Mouse (Mus musculus): ENCODE results near the gene Olfr172.

Olfr172 gene

DNA sequence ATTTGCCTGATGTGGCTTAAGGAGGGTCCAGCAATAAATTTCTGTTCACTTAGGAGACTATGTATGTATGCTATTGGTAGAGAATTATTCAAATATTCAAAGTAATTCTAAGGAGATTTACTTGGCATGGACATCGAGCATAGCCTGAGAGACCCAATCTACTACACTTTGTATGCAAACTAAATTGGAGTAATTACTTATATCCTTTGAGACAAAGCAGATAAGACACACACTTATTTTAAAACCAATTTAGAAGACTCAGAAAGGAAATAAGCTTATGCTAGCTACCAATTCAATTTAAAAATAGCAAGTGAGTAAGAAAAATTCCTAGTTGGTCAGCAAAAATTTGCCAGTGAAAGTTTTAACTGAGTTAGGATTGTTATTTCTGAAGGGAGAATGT lies at the start of gene Olfr172:
Gene Olfr172 (minus strand): TSS at position 101 of the 400 bp plus-strand sequence.
- no peak for DNase-seq (ENCODE audit: low read depth, low spot score)

DNA sequence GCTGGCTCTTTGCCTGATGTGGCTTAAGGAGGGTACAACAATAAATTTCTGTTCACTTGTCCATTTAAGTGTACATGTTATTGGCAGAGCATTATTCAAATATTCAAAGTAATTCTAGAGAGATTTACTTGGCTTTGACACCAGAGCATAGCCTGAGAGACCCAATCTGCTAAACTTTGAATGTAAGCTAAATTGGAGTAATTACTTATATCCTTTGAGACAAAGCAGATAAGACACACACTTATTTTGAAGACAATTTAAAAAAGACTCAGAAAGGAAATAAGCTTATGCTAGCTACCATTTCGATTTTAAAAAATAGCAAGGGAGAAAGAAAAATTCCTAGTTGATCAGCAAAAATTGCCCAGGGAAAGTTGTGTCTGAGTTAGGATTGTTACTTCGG lies 37.2 kb upstream of the Olfr172 start, which contains the start of gene Olfr173:
Gene Olfr173 (minus strand): TSS at position 101 of the 400 bp plus-strand sequence.
- DNase-seq (ENCODE audit: low read depth, low spot score), result no peak

DNA sequence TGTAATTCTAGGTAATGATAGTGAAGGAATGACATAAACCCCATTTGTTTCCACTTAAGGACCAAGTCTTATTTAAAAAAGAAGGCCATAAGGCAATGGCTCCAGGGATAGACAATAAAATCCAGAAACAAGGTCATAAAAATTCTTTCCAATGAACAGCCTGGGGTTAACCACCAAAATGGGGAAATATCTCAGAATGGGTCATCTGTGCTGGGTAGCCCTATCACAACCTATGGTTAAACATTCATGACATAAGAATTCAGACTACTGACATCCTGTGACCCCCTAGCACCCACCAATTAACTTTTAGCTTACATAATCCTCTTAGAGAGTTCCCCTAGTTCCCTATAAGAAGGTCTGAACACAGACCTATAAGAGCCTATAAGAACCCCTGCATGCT lies 6.8 kb downstream of the Olfr172 start:
- DNase-seq (ENCODE audit: low read depth, low spot score), result no peak

DNA sequence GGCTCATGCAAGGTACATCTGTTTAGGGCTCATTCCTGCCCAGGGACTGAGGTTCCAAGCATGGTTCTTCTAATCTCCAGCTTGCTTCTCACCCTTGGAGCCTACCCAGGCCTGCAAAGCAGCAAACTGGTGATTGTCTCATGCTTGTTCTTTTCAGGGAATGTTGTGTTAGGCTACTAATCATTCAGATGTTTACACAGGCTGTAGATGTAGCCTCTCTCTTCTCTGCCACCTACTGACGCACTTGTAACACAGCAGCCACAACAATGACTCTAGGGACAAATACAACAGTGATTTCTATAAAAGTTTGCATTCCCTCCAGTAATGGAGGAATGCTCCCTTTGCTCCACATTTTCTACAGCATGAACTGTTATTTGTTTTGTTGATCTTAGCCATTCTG lies 11.7 kb downstream of the Olfr172 start:
- no peak for DNase-seq (ENCODE audit: low read depth, low spot score)

DNA sequence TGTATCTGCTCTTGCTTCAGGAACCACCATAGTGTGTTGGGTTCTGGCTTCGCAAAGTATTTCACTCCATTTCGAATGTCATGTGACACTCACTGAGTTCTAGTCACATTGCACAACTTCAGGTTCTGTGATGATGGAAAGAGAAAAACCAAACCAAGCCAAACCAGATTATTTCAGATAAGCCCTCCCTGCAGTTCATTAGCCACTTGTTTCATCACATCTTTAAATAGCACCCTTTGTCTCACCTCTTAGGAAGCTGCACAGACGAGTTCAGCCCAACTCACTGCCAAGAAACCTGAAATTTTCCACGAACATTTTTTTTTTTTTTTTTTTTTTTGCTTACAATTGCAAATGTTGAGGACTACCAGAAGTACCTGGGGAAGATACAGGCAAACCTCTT lies 16.3 kb downstream of the Olfr172 start:
- DNase-seq (ENCODE audit: low read depth, low spot score), result no peak

DNA sequence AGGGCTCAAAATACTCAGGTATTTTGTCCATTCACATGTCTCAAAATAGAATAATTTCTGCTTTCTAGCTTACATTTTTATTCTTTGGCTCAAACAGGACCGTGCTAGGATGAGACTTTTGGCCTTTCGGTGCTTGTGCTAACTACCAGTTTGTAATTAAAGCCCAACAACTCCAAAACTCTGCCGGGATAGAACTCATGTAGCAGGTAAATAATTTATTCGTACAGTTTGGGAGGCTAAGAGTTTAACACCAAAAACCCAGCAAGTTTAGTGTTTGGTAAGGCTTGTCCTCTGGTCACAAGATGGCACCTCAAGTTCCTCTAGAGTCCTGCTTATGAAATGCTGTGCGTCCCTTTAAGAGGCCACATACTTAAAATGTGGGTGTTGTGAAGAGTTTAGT lies 22.2 kb downstream of the Olfr172 start:
- DNase-seq (ENCODE audit: low read depth, low spot score), result no peak

DNA sequence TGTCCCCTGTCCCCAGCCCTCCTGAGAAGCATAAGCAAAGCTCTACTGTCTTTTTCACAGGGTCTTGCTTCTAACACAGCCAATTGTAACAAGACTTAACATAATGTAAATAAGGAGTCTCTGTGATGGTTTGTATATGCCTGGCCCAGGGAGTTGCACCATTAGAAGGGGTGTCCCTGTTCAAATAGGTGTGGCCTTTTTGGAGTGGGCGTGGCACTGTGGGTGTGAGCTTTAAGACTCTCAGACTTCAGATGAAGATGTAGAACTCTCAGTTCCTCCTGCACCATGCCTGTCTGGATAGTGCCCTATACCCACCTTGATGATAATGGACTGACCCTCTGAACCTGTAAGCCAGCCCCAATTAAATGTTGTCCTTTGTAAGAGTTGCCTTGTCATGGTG lies 24.2 kb downstream of the Olfr172 start:
- DNase-seq (ENCODE audit: low read depth, low spot score), result no peak

DNA sequence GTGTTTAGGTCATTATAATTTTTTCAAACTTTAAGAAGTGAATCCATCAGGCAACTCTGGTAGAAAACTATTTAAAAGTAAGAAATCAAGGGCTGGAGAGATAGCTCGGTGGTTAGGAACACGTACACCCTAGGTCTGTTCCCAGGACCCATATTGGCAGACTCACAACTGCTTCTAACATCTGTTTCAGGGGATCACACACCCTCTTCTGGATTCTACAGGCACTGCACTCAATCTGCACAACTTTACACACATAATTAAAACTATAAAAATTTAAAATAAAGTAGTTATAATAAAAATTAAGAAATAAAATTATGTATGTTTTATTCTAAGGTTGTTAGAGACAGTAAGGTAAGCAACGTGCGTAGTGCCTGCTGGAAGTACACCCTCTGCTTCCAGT lies 24.8 kb downstream of the Olfr172 start:
- no peak for DNase-seq (ENCODE audit: low read depth, low spot score)

DNA sequence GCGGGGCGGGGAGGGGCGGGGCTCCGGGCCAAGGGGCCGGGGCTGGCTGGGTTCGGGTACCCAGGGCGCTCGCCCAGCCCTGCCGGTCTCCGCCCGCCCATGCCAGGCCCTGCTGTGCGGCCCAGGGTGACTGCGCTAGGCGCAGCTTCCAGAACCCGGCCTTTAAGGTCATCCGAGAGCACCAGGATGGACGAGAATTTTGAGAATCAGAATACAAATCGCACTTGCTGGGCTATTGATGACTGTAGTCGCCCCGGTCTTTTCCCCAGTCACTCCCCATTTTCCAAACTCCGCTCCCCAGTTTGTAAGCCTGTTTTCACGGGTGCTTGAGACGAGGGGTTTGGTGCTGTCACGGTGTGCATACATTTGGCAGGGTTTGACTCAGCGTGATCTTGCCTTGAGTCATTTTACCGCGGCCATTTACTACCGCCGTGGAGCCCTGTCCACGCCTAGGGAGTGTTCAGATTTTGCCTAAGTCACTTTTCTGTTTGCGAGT lies 34.8 kb downstream of the Olfr172 start:
- DNase-seq (ENCODE audit: low read depth, low spot score), result no peak

DNA sequence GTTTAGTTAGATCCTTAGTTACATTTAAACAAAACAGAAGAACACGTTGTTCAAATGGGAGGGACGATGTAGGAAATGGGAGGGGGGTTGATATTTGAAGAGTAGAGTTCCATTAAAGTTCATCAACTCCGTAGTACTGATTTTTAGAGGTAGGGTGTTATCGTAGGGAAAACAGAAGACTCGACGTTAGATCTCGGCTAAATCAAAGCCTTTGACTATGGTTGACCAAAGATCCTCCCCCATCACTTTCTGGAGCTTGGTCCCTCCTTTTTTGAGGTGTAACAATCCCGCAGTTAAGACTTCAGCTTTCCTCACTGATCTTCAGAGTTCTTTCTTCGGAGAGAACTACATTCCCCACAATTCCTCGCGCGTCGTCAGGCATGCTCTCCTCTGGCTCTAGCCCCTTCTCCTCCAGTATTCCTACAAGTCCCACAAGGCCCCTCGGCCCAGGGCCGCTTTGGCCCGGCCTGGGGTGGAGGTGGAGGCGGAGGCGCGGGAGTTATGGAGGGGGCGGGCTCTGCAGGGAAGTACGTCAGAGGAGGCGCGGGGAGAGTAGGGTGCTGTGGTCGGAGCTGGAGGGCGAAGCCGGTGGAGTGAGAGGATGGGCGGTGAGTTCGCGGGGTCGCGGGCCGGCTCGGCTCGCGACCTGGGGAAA lies 35.4 kb downstream of the Olfr172 start, which contains the start of gene Cldnd1:
Gene Cldnd1 (plus strand): TSS at position 434 of the 655 bp plus-strand sequence.
- DNase-seq (ENCODE audit: low read depth, low spot score), result peak; percentile 93

DNA sequence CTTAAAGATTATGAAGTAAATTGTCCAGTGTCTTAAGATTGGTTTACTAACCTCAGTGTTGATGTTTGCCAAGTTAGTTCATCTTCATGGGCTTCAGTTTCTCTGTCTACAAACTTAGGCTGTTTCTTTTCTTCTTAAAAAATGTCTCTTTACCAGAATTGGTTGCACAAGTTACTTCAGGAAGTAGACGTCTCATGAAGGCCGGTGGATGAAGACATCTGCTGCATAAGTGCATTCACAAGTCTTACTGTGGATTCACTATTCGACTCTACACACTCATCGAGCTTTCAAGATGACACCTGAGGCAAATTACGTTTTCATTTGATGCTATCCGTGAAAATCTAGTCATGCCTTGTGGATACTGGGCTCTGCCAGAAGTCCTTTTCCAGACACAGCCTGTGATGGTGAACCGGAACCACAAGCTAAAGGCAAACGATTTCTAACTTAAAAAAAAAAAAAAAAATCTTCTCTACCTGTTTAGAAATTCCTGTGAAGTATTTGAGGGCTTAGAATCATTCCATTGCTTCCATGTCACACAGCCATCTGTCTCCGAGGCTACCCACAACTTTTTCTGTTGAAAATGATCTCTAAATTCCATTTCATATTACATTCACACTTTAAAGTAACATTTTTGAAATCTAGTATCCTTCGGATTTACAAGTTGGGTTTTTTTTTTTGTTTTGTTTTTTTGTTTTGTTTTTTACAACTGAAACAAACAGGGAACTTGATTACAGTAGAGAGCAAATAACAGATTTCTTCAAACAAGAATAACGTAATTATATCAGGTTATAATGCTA lies 36.1 kb downstream of the Olfr172 start:
- no peak for DNase-seq (ENCODE audit: low read depth, low spot score)

DNA sequence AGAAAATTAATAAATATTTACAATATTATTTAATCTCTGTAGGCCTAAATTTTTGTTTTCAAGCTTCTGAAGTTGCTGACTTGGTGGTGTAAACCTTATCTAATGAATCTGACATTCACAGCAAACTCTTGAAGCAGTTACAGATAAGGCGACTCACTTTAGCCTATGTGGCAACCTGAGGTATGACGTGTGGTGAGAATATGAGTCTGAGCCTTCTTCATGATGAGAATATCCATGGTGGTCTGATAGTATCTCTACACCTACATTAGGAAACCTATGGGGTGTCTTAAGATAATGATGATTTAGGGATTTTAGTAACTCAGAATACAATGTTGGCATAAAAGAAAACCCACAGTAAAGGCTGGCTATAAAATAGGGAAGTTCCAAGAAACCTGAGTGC lies 40.7 kb downstream of the Olfr172 start:
- DNase-seq (ENCODE audit: low read depth, low spot score), result no peak

DNA sequence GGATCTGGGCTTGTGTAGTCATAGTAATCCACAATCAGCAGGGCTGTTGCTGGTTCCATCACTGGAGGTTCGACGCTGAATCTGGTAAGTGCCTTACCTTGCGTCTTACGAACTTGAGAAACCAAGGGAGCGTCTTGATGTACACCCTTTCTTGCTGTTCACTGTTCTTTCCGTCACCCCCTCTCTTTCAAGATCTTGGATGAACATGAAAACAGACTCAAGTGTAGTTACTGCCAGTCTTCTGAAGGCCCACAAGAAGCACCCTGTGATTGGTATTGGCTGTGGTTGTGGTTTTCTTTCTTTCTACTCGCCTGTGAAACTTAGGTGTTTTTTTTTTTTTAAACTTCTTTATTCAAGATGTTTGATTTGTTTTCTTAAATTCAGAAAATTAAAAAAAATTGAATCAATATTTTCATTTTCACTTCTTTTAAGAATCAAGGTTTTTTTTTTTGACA lies 44.3 kb downstream of the Olfr172 start, which contains the start of gene Gpr15:
Gene Gpr15 (minus strand): TSS at position 405 of the 455 bp plus-strand sequence.
- no peak for DNase-seq (ENCODE audit: low read depth, low spot score)

DNA sequence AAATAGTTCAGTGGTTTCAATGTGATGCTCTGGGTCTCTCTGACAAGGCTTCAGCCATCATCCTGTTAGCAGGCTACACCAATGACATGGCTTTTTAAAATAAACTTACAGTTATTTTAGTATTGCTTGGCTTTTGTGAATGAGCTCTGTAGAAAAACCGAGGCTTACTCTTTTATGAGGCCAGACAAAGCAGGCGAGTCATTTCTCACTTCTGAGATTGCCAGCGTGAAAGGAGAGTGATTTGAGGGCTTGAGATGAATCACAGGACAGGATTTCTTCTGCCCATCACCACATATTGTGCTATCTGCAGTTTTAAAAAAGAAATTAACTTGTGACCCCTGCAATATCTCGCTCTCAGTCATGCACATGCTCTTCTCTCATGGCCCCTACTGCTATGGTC lies 48.0 kb downstream of the Olfr172 start:
- no peak for DNase-seq (ENCODE audit: low read depth, low spot score)

DNA sequence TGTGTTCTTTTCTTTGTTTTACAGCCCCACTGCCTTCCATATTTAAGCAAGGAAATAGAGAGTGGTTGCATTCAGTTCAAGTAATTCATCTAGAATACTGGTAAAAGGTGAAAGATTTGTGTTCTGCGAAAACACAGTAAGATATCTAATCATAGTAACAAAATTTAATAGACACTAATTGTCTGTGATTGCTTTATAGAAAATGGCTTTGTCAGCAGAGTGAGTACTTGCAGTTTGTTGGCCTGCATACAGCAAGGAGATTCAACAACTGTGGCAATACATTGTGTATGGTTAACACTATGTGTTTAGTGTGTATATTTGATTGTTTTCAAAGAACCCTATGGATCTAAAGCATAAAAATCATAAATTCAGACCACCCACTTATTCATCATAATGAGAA lies 49.8 kb downstream of the Olfr172 start:
- no peak for DNase-seq (ENCODE audit: low read depth, low spot score)

DNA sequence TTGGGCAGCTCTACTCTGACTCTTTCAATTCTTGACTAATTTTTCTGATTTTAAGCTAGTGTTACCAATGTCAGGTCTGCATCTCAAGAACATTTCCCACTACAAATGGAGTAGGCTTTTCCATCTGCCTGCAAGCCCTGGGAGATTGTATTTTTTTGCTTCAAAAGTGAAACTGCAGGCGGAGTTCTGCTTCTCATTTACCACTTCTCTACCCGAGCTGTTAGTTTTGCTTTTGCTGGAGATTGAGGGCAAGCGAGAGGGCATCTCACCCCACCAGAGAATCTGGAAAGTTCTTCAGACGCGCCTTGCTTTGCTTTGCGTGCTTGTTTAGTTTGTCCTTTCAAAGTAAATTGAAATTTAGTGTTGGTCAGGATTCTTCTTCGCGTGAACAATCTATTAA lies 50.8 kb downstream of the Olfr172 start:
- no peak for DNase-seq (ENCODE audit: low read depth, low spot score)
